Comparison of ENCODE assay signal across 21 mouse cellular contexts in the genomic region with DNA sequence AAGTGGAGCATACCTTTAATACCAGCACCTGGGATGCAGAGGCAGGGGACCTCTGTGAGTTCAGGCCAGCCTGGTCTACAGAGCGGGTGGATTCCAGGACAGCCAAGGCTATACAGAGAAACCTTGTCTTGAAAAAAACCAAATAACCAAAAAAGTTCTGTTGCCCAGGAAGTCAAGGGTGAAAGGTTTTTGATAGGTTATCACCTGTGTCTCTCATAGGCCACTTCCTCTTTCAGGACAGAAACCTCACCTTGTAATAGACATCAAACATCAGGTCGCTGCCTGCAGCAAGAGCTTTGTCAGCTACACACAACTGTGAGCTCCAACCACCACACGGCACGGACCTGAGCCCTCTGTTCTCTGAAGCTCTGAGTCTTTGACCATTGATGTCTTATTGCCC.
"Had no signal": no experiment of that assay in that cellular context is flagged by ENCODE, and none has a peak within 500 bp of the region (broad histone marks: within the 10 kb centered on the region; RNA-seq: fewer than 3 reads in every experiment).

No protein-coding gene starts in this region.

- DNase-seq: liver, postnatal 0 days; lung, adult 2 months; lung, postnatal 14 days; lung, postnatal 36 days; retina, postnatal 1 day; right cerebral cortex, adult 18-20 months; right cerebral cortex, postnatal 25 days; right cerebral cortex, postnatal 4 days; spleen, adult 18-20 months; thymus, adult 2 months; thymus, postnatal 25 days; thymus, postnatal 4 days had no signal

- H3K4me1 ChIP-seq: lung, embryonic 15.5 days; midbrain, embryonic 12.5 days; neural tube, embryonic 12.5 days; stomach, embryonic 15.5 days had no signal

- H3K27ac ChIP-seq: lung, embryonic 15.5 days; macrophage; midbrain, embryonic 12.5 days; midbrain, embryonic 15.5 days; neural tube, embryonic 12.5 days; stomach, embryonic 15.5 days; stomach, postnatal 0 days had no signal

- H3K36me3 ChIP-seq: lung, embryonic 15.5 days; midbrain, embryonic 12.5 days; midbrain, embryonic 15.5 days; neural tube, embryonic 12.5 days; stomach, embryonic 15.5 days had no signal

- H3K4me2 ChIP-seq: lung, embryonic 15.5 days; midbrain, embryonic 12.5 days; midbrain, embryonic 15.5 days; neural tube, embryonic 12.5 days; stomach, embryonic 15.5 days had no signal

- H3K4me3 ChIP-seq: lung, embryonic 15.5 days; megakaryocyte, embryonic 14.5 days; midbrain, embryonic 12.5 days; midbrain, embryonic 15.5 days; neural tube, embryonic 12.5 days; stomach, embryonic 15.5 days had no signal

- ATAC-seq: liver, postnatal 0 days; lung, postnatal 0 days; midbrain, embryonic 15.5 days had no signal

- H3K9ac ChIP-seq: liver, postnatal 0 days; lung, embryonic 15.5 days; midbrain, embryonic 12.5 days; midbrain, embryonic 15.5 days; neural tube, embryonic 12.5 days; stomach, embryonic 15.5 days had no signal

- H3K9me3 ChIP-seq: lung, embryonic 15.5 days; megakaryocyte, embryonic 14.5 days; midbrain, embryonic 12.5 days; midbrain, embryonic 15.5 days; neural tube, embryonic 12.5 days; stomach, embryonic 15.5 days had no signal

- H3K27me3 ChIP-seq: lung, embryonic 15.5 days; midbrain, embryonic 15.5 days; neural tube, embryonic 12.5 days; stomach, embryonic 15.5 days had no signal
